Mouse (Mus musculus) bone marrow macrophage, adult 2 months (primary cell): ENCODE results near the gene Mapk6. TPM values are rescaled to one million over a fixed set of nuclear protein-coding genes. Genes with fewer than 3 reads are reported as not detected.

Experiments
- H3K27ac ChIP-seq: 2 replicates; pipeline ENCODE4 v1.5.1; 2012; ENCODE audit warnings: low read depth, low read length; ENCODE audit not compliant: insufficient read depth
- H3K4me1 ChIP-seq: 2 replicates; pipeline ENCODE4 v1.6.1; 2012; ENCODE audit warnings: low read length; ENCODE audit not compliant: control insufficient read depth, insufficient read depth
- H3K4me3 ChIP-seq: 2 replicates; pipeline ENCODE4 v1.5.1; 2012; ENCODE audit warnings: mild to moderate bottlenecking, low read length, moderate library complexity; ENCODE audit not compliant: insufficient read depth
- CTCF ChIP-seq: IDR thresholded peaks from 2 replicates; pipeline ENCODE4 v1.5.1; 2012; ENCODE audit warnings: low read depth, mild to moderate bottlenecking, low read length, moderate library complexity
- POLR2A ChIP-seq: IDR thresholded peaks from 2 replicates; pipeline ENCODE4 v1.6.1; 2012; ENCODE audit warnings: mild to moderate bottlenecking, low read depth, low read length, borderline replicate concordance
- polyA plus RNA-seq: library from polyadenylated mRNA; stranded (reverse); fragments of >200 nt; gene quantifications from 2 replicates; pipeline ENCODE4 v1.2.4, GENCODE M21; 2012; ENCODE audit not compliant: missing spikeins, insufficient read depth, insufficient read length

The Mapk6 gene
- polyA plus RNA-seq, 1 experiment = 39.7 TPM

DNA sequence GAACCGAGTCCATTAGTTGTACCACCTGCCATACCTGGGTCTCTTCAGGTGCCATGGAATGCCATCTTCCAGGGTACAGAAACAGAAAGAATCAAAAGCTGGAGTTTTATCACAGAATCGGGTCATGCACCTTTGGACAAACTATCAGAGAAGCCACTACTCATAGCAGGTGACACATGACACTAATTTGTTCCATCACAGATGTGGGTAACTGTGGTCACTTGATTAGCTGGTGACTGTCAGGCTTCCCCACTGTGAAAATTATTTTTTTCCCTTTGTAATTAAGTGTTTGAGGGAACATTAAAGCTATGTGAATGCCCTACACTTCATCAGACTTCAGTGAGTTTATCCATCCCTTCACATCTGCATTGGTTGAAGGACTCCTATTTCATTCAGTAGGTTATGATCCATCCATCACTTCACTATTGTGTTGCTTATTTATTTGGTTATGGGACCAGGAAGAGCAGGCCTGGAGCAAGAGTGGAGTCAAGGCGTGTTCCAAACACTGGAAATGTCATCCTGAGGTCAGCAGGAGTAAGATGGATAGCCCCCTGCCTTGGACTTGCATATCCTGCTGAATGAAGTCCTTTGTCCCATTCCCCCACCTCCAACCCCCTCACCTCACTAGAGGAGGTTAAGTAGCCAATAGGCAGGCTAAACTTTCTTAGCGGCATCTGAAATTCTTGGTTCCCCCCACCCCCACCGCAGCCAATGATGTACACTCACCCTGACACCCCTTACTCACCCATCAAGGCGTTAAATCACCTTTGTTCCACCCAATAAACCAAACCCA lies 14.7 kb upstream of the Mapk6 start:
- TF ChIP-seq POLR2A (no peak), CTCF (no peak)
- Histone ChIP-seq H3K27ac (no peak overlapping the region), H3K4me1 (peaks cover 21% of the 10 kb centered on the region), H3K4me3 (no peak overlapping the region)

DNA sequence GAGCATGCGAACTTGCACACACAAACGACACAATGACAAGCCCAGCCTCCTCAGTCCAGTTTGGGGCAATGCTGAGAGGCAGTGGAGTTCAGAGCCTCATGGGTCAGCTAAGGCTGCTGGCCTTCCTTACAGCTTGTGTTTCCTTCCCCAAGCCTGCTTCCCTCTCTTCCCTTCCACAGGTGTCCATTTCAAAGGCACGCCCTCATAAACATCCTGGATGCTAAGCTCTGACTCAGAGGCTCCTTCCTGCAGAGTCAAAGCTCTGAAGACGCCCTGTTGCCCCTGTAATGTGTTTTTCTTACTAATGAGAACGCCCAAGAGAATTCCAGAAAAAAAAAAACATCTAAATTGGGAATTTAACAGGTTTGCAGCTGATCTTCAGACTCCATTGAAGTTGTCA lies 13.9 kb upstream of the Mapk6 start:
- peaks cover 21% of the 10 kb centered on the region for H3K4me1 ChIP-seq
- H3K4me3 ChIP-seq = no peak overlapping the region
- H3K27ac ChIP-seq = no peak overlapping the region

DNA sequence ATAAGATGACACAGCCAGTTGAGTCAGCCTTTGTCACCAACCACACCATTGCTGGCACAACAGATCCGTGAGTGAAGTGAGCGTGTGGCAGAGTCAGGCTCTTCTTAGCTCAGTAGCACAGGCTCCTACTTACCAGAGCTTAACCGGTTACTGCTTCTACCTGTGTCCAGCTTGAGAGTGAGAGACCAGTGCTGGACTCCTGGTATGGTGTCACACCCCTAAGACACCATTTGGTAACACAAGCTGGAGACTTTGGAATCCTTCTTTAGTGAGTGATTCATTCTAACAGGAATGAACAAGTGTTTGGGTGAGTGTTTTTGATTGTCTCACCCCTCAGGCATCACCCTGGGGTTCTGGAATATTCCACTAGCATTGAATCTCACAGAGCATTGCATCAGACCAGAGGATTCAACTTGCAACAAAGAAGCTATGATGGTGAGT lies 12.5 kb upstream of the Mapk6 start:
- Histone ChIP-seq H3K4me3 (no peak overlapping the region), H3K27ac (peak overlapping the region; percentile 4; the same call in 1 of the 2 replicates), H3K4me1 (peaks cover 20% of the 10 kb centered on the region)
- no peak for TF ChIP-seq POLR2A
- TF ChIP-seq CTCF = no peak

More for the DNA sequence above, 13.9 kb upstream of the Mapk6 start:
- TF ChIP-seq POLR2A (no peak), CTCF (no peak)

DNA sequence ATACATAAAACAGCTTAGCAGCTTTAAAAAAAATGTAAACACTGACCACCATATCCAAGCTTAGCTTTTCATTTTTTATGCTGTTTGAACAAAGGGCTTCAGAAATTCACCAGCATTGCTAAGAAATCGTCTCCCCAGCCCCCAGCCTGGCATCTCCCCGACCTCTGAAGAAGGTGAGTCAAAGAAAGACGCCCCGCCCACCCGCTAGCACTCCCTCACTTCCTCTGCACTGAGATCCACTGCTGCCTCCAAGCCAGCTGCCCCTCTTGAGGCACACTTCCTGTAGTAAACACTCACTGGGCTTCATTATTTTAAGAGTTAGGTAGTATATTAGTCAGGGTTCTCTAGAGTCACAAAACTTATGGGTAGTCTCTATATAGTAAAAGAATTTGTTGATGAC lies 4.4 kb upstream of the Mapk6 start:
- TF ChIP-seq POLR2A (no peak), CTCF (no peak)
- H3K4me3 ChIP-seq = no peak overlapping the region
- peak overlapping the region; percentile 5 for H3K27ac ChIP-seq
- peaks cover 58% of the 10 kb centered on the region for H3K4me1 ChIP-seq

DNA sequence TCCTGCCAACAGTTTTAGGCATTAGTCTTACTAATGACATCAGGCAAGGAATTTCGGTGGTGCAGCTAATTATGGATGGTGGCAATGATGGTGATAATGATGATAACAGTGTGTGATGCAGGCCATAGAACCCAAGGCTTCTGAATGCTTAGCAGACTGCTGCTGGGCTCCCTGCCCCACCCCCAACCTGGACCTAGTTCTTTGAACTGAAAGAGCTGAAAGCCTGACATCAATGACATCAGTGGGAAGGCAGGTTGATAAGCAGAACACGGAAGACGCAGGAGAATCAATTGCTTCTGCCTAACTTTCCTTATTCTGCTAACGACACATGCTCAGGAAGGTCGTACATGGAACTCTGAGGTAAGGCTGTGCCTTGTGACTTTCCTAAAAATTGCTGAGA lies 3.4 kb upstream of the Mapk6 start:
- H3K4me1 ChIP-seq = peaks cover 58% of the 10 kb centered on the region
- no peak for TF ChIP-seq POLR2A
- no peak for TF ChIP-seq CTCF
- H3K27ac ChIP-seq = no peak overlapping the region
- no peak overlapping the region for H3K4me3 ChIP-seq

DNA sequence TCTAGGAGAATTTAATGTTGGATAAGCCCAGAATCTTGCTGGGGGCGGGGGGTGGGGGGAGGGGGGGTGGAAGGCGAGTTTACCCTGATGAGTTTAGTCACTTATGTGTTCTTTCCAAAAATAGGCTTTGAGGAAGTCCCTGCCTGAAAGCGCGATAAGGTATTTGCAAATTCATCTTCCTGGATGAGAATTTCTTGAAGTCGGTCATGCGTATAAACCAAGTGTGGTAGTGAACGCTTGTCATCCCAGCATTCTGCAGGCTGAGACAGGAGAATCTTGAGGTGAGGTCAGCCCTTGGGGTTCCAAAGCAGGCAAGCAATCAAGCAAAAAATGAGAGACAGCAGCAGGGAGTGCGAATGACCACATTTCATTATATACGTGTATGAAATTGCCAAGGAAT lies 1.8 kb upstream of the Mapk6 start:
- TF ChIP-seq POLR2A = no peak
- TF ChIP-seq CTCF = no peak
- Histone ChIP-seq H3K4me1 (peaks cover 57% of the 10 kb centered on the region), H3K4me3 (no peak overlapping the region), H3K27ac (peak overlapping the region; percentile 95)

DNA sequence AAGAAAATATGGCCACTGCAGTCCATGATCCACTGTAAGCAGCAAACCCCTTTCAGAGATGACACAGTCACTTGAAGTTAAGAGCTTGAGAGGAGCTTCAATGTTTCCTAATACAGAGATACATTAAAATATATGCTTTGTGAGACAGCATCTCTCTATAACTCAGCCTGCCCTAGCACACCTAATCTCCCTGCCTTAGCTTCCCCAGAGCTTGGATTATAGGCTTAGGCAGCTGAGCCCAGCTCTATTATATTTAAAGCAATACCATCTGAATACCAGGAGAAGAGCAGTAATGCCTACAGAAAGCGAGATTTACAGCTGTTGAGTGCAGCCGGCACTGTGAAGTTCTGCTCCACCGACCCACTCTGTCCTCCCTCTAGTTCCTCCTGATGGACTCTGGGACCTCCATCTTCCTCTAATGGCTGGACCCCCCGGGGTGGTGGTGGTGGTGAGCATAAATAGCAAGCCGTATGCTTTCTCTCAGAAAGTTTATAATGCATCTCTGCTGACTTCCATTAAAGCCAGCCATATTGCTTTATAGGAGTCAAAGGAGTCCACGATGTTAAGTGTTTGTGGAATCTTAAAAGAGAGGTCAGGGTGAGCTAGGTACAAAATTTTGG lies 1.2 kb upstream of the Mapk6 start:
- H3K4me3 ChIP-seq = peak overlapping the region; percentile 60; the same call in 1 of the 2 replicates

DNA sequence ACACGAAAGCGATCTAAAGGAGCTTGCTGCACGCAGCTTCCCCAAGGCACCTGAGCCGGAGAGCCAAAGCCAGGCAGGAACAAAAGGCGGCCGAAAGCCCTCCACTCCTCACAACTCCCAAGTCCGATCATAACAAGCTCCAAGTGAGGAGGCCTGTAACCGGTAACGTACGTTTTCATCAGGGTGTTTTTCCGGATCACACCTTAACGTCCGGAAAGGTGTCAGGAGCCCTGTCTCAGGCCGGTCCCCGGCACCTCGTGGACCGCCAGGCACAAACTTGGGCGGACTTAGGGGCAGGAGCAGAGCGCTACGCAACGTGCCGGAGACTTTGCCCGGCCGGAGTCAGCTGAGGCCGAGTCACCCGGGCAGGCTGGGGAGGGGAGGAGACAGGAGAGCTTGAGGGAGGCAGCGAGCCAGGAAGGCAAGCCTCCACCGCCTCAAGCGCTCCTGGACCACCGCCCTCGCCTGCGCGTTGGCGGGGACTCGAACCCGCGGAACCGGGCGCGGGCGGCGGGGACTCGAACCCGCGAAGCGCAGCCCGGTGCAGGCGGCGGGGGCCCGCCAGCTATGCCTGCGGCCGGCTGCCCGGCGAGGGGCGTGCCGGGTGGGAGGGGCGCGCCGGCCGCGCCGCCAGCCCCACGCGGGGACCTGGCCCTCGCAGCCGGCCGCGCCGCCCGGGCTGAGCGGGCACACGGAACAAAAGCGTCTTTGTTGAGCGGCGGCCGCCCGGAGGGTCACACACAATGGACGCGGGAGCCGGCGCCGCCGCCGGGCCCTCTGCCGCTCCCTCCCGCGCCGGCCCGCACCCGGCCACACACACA lies 564 bp downstream of the Mapk6 start:
- TF ChIP-seq POLR2A = no peak
- no peak for TF ChIP-seq CTCF
- Histone ChIP-seq H3K4me3 (peak overlapping the region; percentile 98), H3K4me1 (peaks cover 63% of the 10 kb centered on the region), H3K27ac (peak overlapping the region; percentile 90)

More for the DNA sequence above, 1.2 kb upstream of the Mapk6 start:
- TF ChIP-seq POLR2A (no peak), CTCF (no peak)
- H3K4me1 ChIP-seq = peaks cover 59% of the 10 kb centered on the region
- H3K27ac ChIP-seq = peak overlapping the region; percentile 95

DNA sequence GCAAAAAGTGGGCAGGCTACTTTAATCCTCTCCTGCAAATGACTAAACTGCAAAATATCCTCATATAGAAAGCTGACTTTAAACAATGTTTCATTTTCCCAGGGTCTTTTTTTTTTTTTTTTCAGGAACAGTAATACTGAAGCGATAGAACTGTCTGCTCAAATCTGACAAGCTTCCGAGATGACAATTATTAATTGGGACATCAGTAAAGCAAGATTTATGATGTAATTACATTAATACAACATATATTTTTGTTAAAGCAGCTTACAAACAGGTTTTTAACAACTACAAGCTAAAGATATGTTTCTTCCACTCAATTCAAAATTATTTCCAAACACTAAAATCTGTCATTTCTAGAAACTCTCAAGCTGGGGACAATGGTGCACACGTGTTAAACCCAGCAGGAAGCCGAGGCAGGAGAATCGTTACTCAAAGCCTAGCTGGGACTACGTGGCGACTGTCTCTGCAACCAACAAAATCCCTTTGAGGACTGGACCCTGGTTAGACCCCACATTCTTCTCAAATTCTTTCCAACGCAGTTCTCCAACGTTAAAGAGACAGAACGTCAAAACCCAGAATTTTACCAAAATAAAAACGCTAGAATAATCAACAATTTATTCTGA lies 1.5 kb downstream of the Mapk6 start:
- Histone ChIP-seq H3K27ac (peak overlapping the region; percentile 90), H3K4me1 (peaks cover 61% of the 10 kb centered on the region), H3K4me3 (peak overlapping the region; percentile 98)
- no peak for TF ChIP-seq CTCF
- no peak for TF ChIP-seq POLR2A
